Mouse (Mus musculus) megakaryocyte-erythroid progenitor cell, adult 5 weeks (primary cell): Measurements from ENCODE around the gene Lypla2. TPM values are rescaled to one million over a fixed set of nuclear protein-coding genes. Genes with fewer than 3 reads are reported as not detected.

ENCODE experiments used
- polyA plus RNA-seq: library from polyadenylated mRNA; stranded (reverse); fragments of >175 nt; gene quantifications from 2 replicates; pipeline ENCODE4 v1.2.3, GENCODE M21; 2012

Gene Lypla2
- polyA plus RNA-seq = 220 and 237 TPM in 2 replicates

GRCm38 (mm10) chr4:135972556-135972906 is at the start of gene Lypla2:
Gene Lypla2 (minus strand): TSS chr4:135972626.

GRCm38 (mm10) chr4:136021549-136022047 is 49.2 kb upstream of the Lypla2 start, which contains the start of gene Eloa:
Gene Eloa (minus strand): TSS chr4:136021763.

GRCm38 (mm10) chr4:135986943-135987710 is 14.7 kb upstream of the Lypla2 start, which contains the start of gene Pithd1:
Gene Pithd1 (minus strand): TSS chr4:135987264.

GRCm38 (mm10) chr4:135963457-135964193 is 8.8 kb downstream of the Lypla2 start, which contains the start of gene Gale:
Gene Gale (plus strand): TSS chr4:135963727.

GRCm38 (mm10) chr4:135946278-135946658 is 26.2 kb downstream of the Lypla2 start, which contains the start of gene Hmgcl:
Gene Hmgcl (plus strand): TSS chr4:135946448.

GRCm38 (mm10) chr4:135920304-135921241 is 51.9 kb downstream of the Lypla2 start, which contains the start of gene Fuca1:
Gene Fuca1 (plus strand): TSS chr4:135920735.

Other genes with a start within 250 kb of the Lypla2 start
- not detected in 2 replicates for gene Il22ra1, start 244.5 kb downstream of the Lypla2 start, polyA plus RNA-seq
- not detected in 2 replicates for gene Myom3, start 212.9 kb downstream of the Lypla2 start, polyA plus RNA-seq
- gene Srsf10, start 116.9 kb downstream of the Lypla2 start, polyA plus RNA-seq = 244 and 246 TPM in 2 replicates
- gene Pnrc2, start 98.8 kb downstream of the Lypla2 start, polyA plus RNA-seq = 7.2 and 9.6 TPM in 2 replicates
- gene Cnr2, start 77.2 kb downstream of the Lypla2 start, polyA plus RNA-seq = 3.6 and 3.9 TPM in 2 replicates
- 16.8 and 19.1 TPM in 2 replicates for gene Fuca1, start 51.9 kb downstream of the Lypla2 start, polyA plus RNA-seq
- gene Hmgcl, start 26.2 kb downstream of the Lypla2 start, polyA plus RNA-seq = 32.8 and 37.4 TPM in 2 replicates
- gene Gale, start 8.9 kb downstream of the Lypla2 start, polyA plus RNA-seq = 15.6 and 16.6 TPM in 2 replicates
- 38.5 and 46.6 TPM in 2 replicates for gene Pithd1, start 14.6 kb upstream of the Lypla2 start, polyA plus RNA-seq
- gene Eloa, start 49.1 kb upstream of the Lypla2 start, polyA plus RNA-seq = 15.5 and 16.6 TPM in 2 replicates
- 1,355 and 1,569 TPM in 2 replicates for gene Rpl11, start 80.8 kb upstream of the Lypla2 start, polyA plus RNA-seq
- 29.1 and 40.4 TPM in 2 replicates for gene Id3, start 170.9 kb upstream of the Lypla2 start, polyA plus RNA-seq
- gene E2f2, start 199.8 kb upstream of the Lypla2 start, polyA plus RNA-seq = 19.2 and 23.7 TPM in 2 replicates
- 0.01 and 0.05 TPM in 2 replicates for gene Asap3, start 233.7 kb upstream of the Lypla2 start, polyA plus RNA-seq